Mouse (Mus musculus): Measurements from ENCODE around the gene Lhfpl2. TPM values are rescaled to one million over a fixed set of nuclear protein-coding genes. Genes with fewer than 3 reads are reported as not detected.

The Lhfpl2 gene
- total RNA-seq, 1 experiment from 2014 or later: 8.1 TPM

DNA sequence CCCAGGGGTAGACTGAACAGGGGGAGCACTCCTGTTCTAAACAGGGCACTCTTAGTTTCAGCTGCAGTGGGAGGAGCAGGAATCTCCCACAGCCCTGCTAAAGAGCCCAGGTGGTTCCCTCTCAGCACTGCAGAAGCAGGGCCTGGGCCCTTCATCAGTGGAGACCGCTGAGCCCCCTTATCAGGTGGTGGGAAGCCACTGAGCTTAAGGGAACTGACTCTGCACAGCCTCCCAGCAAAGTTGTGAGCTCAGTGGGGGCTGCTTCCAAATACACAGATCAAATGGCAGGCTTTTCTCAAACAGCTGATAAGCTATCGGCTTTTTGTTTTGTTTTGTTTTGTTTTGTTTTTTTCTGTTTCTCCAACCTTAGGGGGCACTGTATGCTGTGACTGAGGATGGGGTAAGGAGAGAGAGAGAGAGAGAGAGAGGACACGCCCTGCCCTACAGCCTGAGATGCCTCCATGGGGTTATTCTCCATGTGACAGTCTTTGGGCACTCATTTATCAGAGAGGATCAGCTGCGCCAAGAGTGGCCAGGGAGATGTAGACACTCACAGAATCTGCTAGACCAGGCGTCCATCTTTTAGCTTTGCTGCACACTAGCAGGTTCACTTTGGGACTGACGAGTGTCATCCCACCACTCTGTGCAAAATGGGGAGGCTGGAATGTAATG is 117.9 kb downstream of the Lhfpl2 start:
- peak; percentile 5 to 6; a peak in 1 of 4 replicates for ATAC-seq (replicated peaks in 1 of 2; ENCODE audit: insufficient read depth in 1 of 2, low FRiP score in 2 of 2, low TSS enrichment in 1 of 2, low read depth in 1 of 2, poor library complexity in 2 of 2, severe bottlenecking in 2 of 2)

GRCm38 (mm10) chr13:94177148-94177547 is 119.6 kb downstream of the Lhfpl2 start:
- peak; percentile 26 to 33; a peak in 3 of 4 replicates for ATAC-seq (replicated peaks in 1 of 2; ENCODE audit: insufficient read depth in 1 of 2, low FRiP score in 2 of 2, low TSS enrichment in 1 of 2, low read depth in 1 of 2, poor library complexity in 2 of 2, severe bottlenecking in 2 of 2)

- ATAC-seq (replicated peaks in 1 of 2; ENCODE audit: insufficient read depth in 1 of 2, low FRiP score in 2 of 2, low TSS enrichment in 1 of 2, low read depth in 1 of 2, poor library complexity in 2 of 2, severe bottlenecking in 2 of 2): no peak
Measured at GRCm38 (mm10) chr13:94178401-94179040, 120.9 kb downstream of the Lhfpl2 start.

DNA sequence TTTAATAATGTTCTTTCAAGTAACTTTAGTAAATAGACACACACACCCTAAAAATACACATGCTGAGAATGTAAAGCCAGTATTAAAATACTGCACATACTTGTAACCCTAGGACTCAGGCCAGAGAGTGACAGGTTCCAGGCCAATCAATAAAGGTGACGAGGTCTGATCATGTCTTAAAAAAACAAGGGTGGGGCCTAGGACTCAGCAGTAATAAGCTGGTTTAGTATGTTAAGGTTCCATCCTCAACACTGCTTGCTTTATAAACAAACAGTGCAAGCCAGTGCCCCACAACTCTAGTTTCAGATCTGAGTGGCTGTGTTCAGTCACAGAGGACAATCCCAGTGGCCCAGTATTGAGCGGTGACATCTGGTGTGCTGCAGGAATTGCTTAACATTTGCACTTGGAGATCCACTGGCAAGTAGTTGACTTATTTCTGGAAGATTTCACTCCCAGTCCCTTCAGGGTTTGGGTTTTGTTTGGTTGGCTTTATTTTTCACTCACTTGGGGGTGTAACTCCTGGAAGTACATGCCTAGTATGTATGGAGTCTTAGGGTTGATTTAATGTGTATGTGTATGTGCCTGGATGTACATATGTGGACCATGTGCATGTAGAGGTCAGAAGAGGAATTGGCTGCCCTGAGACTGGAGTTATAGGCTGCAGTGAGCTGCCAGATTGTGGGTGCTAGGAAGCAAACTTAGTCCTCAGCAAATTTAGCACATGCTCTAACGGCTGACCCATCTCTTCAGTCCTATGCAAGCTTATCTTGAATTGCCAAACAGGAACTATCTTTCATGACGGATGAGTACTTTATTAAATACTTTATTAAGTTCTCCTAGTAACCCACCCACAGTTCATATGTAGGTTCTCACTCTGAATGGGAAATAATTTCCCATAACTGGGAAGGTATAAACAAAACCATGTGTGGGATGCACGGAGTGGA is 123.2 kb downstream of the Lhfpl2 start:
- ATAC-seq (replicated peaks in 1 of 2; ENCODE audit: insufficient read depth in 1 of 2, low FRiP score in 2 of 2, low TSS enrichment in 1 of 2, low read depth in 1 of 2, poor library complexity in 2 of 2, severe bottlenecking in 2 of 2): no peak

DNA sequence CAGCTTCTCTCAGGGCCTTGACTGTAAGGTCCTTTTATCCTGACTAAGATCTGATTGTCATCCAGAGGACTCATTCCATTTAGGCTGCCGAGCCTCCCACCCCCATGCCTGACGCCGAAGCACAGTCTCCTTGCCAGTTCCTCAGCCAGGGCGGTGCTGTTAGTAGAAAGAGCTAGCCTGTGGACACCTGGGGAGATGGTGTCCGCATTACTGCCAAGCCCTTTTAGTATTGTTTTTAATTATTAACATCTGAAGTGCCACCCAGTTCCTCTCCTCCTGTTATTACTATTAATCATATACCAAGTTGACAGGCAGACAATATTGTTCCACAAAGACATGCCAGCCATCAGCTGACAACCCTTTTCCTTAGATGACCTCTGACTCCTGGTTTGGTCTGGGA is 124.4 kb downstream of the Lhfpl2 start:
- ATAC-seq (replicated peaks in 1 of 2; ENCODE audit: insufficient read depth in 1 of 2, low FRiP score in 2 of 2, low TSS enrichment in 1 of 2, low read depth in 1 of 2, poor library complexity in 2 of 2, severe bottlenecking in 2 of 2): no peak

DNA sequence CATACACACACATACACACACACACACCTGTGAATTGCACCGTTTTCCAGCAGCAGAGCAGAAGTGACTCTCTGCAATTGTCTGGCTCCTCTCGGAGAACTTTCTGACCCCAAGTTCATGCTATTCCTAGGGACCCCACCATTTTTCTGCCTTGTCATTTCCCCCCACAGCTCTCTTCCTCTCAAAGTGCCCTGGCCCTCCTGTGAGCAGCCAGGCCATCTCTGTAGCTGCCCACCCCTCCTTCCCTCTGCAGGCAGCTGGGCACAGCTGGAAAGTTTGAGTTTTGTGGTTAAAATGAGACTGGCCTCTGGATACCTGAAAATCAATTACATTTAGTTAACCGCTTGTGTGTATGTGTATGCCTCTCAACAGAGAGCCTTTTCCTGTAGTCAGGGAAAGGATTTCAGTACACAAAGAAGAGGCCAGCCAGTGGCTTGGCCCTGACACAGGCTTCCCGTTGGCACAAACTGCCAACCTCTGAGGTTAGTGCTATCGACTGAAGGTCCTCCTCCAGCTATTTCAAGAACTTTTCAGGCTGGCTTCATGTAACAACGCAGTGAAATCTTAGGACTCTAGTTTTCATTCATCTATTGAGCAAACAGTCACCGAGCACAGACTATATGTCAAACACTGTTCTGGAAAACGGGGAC is 125.9 kb downstream of the Lhfpl2 start:
- ATAC-seq (replicated peaks in 1 of 2; ENCODE audit: insufficient read depth in 1 of 2, low FRiP score in 2 of 2, low TSS enrichment in 1 of 2, low read depth in 1 of 2, poor library complexity in 2 of 2, severe bottlenecking in 2 of 2): peak; percentile 72 to 84

DNA sequence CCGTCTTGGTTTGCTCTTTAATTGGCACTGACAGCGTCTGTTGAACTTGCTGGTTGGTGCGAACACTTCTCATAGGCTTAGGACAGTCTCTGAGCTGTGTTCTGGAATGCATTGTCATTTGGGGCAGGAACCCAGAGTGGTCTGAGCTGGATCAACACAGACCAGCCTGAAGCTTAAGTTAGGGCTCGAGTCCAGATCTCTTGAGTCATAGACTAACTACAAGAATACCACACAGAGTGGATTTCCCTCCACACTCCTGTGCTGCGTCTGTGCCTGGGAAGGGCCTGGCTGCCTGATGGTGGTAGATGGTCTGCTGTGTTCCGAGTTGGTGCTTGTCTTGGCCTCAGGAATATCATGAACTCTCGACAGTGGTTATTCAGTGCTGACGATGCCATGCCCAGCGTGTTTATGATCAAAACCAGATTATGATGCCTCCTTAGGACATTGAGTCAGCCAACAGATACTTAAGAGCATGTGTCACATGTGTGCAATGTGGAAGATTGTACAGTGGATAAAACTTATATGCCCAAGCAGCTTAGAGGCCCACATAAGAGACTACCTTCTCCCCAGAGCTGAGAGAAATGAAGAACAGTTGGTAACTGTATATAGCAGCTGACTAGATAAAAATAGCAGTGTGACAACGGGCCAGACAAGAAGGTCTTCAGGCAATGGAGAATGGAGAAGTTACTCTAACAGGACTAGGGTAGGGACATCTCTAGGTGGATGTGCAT is 127.3 kb downstream of the Lhfpl2 start:
- ATAC-seq (replicated peaks in 1 of 2; ENCODE audit: insufficient read depth in 1 of 2, low FRiP score in 2 of 2, low TSS enrichment in 1 of 2, low read depth in 1 of 2, poor library complexity in 2 of 2, severe bottlenecking in 2 of 2): peak; percentile 4 to 42; a peak in 3 of 4 replicates

GRCm38 (mm10) chr13:94185631-94186030 is 128.0 kb downstream of the Lhfpl2 start:
- ATAC-seq (replicated peaks in 1 of 2; ENCODE audit: insufficient read depth in 1 of 2, low FRiP score in 2 of 2, low TSS enrichment in 1 of 2, low read depth in 1 of 2, poor library complexity in 2 of 2, severe bottlenecking in 2 of 2): no peak

GRCm38 (mm10) chr13:94188200-94189086 is 130.8 kb downstream of the Lhfpl2 start:
- no peak for ATAC-seq (replicated peaks in 1 of 2; ENCODE audit: insufficient read depth in 1 of 2, low FRiP score in 2 of 2, low TSS enrichment in 1 of 2, low read depth in 1 of 2, poor library complexity in 2 of 2, severe bottlenecking in 2 of 2)

DNA sequence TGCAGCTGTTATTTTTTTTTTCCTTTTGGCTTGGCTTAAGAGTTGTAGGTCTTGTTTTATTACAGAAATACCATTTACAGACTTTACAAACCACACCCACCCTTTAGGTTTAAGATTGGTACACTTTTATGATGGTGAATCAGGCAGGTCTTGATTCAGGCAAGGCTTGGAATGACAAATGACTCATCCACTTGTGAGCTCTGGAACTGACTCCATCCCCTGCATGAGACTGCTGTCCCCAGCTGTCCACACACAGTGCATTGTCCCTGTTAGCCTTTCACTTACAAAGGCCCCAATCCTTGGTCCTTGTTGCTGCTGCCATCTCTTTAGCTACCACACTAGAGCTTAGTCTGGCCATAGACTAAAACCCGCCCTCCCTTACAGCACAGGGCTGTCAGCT is 132.8 kb downstream of the Lhfpl2 start:
- ATAC-seq (replicated peaks in 1 of 2; ENCODE audit: insufficient read depth in 1 of 2, low FRiP score in 2 of 2, low TSS enrichment in 1 of 2, low read depth in 1 of 2, poor library complexity in 2 of 2, severe bottlenecking in 2 of 2): no peak

GRCm38 (mm10) chr13:94193227-94193626 is 135.6 kb downstream of the Lhfpl2 start:
- no peak for ATAC-seq (replicated peaks in 1 of 2; ENCODE audit: insufficient read depth in 1 of 2, low FRiP score in 2 of 2, low TSS enrichment in 1 of 2, low read depth in 1 of 2, poor library complexity in 2 of 2, severe bottlenecking in 2 of 2)

- no peak for ATAC-seq (replicated peaks in 1 of 2; ENCODE audit: insufficient read depth in 1 of 2, low FRiP score in 2 of 2, low TSS enrichment in 1 of 2, low read depth in 1 of 2, poor library complexity in 2 of 2, severe bottlenecking in 2 of 2)
Measured at GRCm38 (mm10) chr13:94198616-94199015, 141.0 kb downstream of the Lhfpl2 start.

DNA sequence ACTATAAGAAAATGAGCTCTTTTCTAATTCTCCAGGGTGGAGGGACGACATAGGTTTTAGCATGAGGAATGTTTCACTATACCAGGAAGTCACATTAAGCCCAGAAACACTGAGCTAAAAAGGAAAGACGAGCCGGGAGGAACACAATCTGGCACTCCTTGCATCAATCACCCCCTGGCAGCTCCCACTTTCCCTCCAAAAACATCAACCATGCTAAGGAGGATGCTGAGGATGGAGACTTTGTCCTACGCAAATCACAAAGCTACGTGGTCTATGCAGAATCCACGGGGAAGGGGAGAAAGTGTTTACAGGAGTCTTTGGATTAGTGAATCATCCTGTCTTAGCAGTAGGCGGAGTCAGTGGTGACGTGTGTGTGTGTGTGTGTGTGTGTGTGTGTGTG is 142.2 kb downstream of the Lhfpl2 start:
- ATAC-seq (replicated peaks in 1 of 2; ENCODE audit: insufficient read depth in 1 of 2, low FRiP score in 2 of 2, low TSS enrichment in 1 of 2, low read depth in 1 of 2, poor library complexity in 2 of 2, severe bottlenecking in 2 of 2): no peak

DNA sequence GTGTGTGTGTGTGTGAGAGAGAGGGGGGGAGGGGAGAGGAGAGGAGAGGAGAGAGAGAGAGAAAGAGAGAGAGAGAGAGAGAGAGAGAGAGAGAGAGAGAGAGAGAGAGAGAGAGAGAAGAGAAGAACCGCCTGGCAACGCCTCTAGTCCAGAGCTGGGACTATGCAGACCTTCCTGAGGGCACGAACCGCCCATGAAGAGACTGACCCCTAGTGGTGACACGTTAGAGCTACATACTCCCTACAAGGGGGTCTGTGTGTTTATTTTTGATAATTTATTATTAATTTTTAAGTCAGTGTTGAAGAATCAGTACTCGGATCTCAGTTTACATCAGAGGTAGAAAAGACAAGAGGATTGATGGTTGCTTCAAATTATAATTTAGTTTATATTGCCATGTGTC is 147.6 kb downstream of the Lhfpl2 start:
- ATAC-seq (replicated peaks in 1 of 2; ENCODE audit: insufficient read depth in 1 of 2, low FRiP score in 2 of 2, low TSS enrichment in 1 of 2, low read depth in 1 of 2, poor library complexity in 2 of 2, severe bottlenecking in 2 of 2): peak; percentile 73 to 86

GRCm38 (mm10) chr13:94207973-94208372 is 150.4 kb downstream of the Lhfpl2 start:
- ATAC-seq (replicated peaks in 1 of 2; ENCODE audit: insufficient read depth in 1 of 2, low FRiP score in 2 of 2, low TSS enrichment in 1 of 2, low read depth in 1 of 2, poor library complexity in 2 of 2, severe bottlenecking in 2 of 2): no peak

GRCm38 (mm10) chr13:94208892-94209291 is 151.3 kb downstream of the Lhfpl2 start:
- no peak for ATAC-seq (replicated peaks in 1 of 2; ENCODE audit: insufficient read depth in 1 of 2, low FRiP score in 2 of 2, low TSS enrichment in 1 of 2, low read depth in 1 of 2, poor library complexity in 2 of 2, severe bottlenecking in 2 of 2)
